Mouse (Mus musculus) spleen, postnatal 14 days (tissue): ENCODE results near the gene Efcab12.

ENCODE experiments used
- DNase-seq, 2 experiments: peaks; one replicate each; pipeline ENCODE4 v3.0.0; 2021 to 2022; ENCODE audit warnings: low spot score in 2 of 2

Gene Efcab12

GRCm38 (mm10) chr6:115791842-115792686 is 46.1 kb downstream of the Efcab12 start:
- no peak for DNase-seq

GRCm38 (mm10) chr6:115791016-115791415 is 47.2 kb downstream of the Efcab12 start:
- DNase-seq = no peak

- no peak for DNase-seq
These were observed 55.4 kb downstream of the Efcab12 start for GRCm38 (mm10) chr6:115782781-115783180.

GRCm38 (mm10) chr6:115776363-115776762 is 61.8 kb downstream of the Efcab12 start:
- DNase-seq = no peak

GRCm38 (mm10) chr6:115775838-115776237 is 62.4 kb downstream of the Efcab12 start:
- no peak for DNase-seq

- peak in 1 of 2 experiments; percentile 14 for DNase-seq
These were observed 63.7 kb downstream of the Efcab12 start, which contains the start of gene Cand2 for GRCm38 (mm10) chr6:115774501-115774921. Gene Cand2, plus strand, starts transcription at chr6:115774538.

- no peak for DNase-seq
These were observed 64.2 kb downstream of the Efcab12 start for GRCm38 (mm10) chr6:115773966-115774413.

- DNase-seq = no peak
These were observed 65.6 kb downstream of the Efcab12 start for GRCm38 (mm10) chr6:115772604-115773003.

- DNase-seq = no peak
These were observed 66.0 kb downstream of the Efcab12 start for GRCm38 (mm10) chr6:115772201-115772600.

GRCm38 (mm10) chr6:115770852-115771251 is 67.4 kb downstream of the Efcab12 start:
- no peak for DNase-seq

GRCm38 (mm10) chr6:115770059-115770670 is 68.0 kb downstream of the Efcab12 start:
- DNase-seq = no peak

- no peak for DNase-seq
These were observed 70.0 kb downstream of the Efcab12 start for GRCm38 (mm10) chr6:115768207-115768606.

GRCm38 (mm10) chr6:115767357-115767756 is 70.9 kb downstream of the Efcab12 start:
- no peak for DNase-seq

GRCm38 (mm10) chr6:115764179-115764578 is 74.0 kb downstream of the Efcab12 start:
- peak in 1 of 2 experiments; percentile 20 for DNase-seq

GRCm38 (mm10) chr6:115761995-115762756 is 76.0 kb downstream of the Efcab12 start, which contains the start of gene Tmem40:
Gene Tmem40, minus strand, starts transcription at chr6:115762410.
- DNase-seq = no peak

- DNase-seq = no peak
These were observed 77.2 kb downstream of the Efcab12 start for GRCm38 (mm10) chr6:115760982-115761381.
